Mouse (Mus musculus): ENCODE measurements around the gene Manf. TPM values are rescaled to one million over a fixed set of nuclear protein-coding genes. Genes with fewer than 3 reads are reported as not detected.

Gene Manf
- polyA plus RNA-seq, 1 experiment from 2014 or later: 308 TPM

DNA sequence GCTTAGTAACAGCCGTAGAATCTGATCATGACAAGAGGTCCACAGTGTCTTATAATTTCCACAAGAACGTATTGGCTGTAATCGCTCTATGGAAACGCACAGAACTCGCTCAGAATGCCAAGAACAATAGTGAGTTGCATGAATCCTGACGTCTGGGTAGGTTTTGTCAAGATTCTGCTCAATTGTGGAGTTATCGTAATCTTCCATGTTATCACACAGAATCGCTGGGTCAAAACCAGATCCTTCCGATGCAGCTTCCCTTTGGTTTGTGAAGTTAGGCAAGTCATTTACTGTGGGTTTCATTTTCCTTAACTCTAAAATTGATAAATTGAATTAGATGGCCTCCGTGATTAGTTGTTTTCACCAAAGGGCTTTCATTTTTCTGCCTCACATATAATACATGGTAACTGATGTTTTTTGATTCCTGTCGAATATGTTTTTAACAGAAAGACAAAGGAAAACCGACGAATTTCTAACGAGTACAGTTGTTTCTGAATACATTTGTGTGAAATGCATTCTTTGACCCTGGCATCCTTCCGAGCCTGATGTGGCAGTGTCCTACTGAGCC is 70.6 kb downstream of the Manf start:
- Histone ChIP-seq H3K9ac (peak overlapping the region; percentile 41), H3K27ac (peak overlapping the region; percentile 33; the same call in 1 of the 2 replicates), H3K4me2 (peak overlapping the region; percentile 61), H3K4me1 (peaks cover 8% of the 10 kb centered on the region), H3K27me3 (no peaks in the 10 kb centered on the region), H3K36me3 (peaks cover 2% of the 10 kb centered on the region; the same call in 1 of the 2 replicates), H3K4me3 (replicated peaks) (peak overlapping the region; percentile 99), H3K9me3 (replicated peaks) (no peaks in the 10 kb centered on the region)
- no peak for ATAC-seq (replicated peaks; ENCODE audit: low FRiP score)
- 50% methylated on average over 15 of the region's 15 CpGs for WGBS

DNA sequence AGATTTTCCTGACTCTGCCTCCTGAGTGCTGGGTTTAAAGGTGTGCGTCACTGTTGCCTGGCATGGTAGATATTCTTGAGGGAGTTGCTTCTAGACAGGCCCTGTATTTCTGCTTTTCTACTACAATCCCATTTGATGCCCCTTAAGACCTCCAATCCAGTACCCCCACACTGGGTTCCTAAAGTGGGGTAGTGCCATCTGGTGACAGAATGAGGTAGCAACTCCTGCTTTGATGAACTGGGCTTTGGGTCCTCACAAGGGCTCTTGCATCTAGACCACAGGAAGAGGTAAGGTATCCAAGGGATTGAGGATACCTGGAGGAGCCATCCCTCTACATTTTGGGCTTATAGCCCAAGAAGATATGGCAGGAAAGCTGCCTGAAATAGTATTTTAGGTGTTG is 72.6 kb downstream of the Manf start:
- Histone ChIP-seq H3K4me1 (peaks cover 8% of the 10 kb centered on the region), H3K27ac (no peak overlapping the region), H3K9me3 (replicated peaks) (no peaks in the 10 kb centered on the region), H3K27me3 (no peaks in the 10 kb centered on the region), H3K4me3 (replicated peaks) (no peak overlapping the region), H3K36me3 (peaks cover 1% of the 10 kb centered on the region; the same call in 1 of the 2 replicates), H3K4me2 (no peak overlapping the region), H3K9ac (no peak overlapping the region)
- no peak for ATAC-seq (replicated peaks; ENCODE audit: low FRiP score)
- WGBS: 91% methylated on average over 1 of the region's 1 CpGs

DNA sequence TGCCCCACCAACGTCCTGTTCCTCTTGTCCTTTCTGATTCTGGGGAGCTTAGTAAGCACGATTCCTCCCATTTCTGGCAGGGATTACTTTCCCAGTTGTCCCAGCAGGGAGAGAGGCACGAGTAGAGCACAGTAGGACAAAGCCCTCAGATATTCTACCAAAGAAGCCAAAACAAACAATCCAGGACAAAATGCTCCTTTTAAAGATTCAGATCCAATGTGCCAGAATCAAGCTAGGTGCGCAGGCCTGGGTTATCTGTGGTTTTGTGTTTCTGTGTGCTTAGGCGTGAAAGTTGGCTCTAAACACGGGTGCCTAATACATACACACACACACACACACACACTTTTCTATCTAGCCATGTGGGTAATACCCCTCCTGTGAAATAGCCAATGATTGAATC is 73.6 kb downstream of the Manf start:
- H3K9ac ChIP-seq: no peak overlapping the region
- WGBS: 72% methylated on average over 6 of the region's 6 CpGs
- H3K4me2 ChIP-seq: no peak overlapping the region
- H3K36me3 ChIP-seq: no peaks in the 10 kb centered on the region
- H3K27me3 ChIP-seq: no peaks in the 10 kb centered on the region
- no peaks in the 10 kb centered on the region for H3K9me3 ChIP-seq (replicated peaks)
- no peak for ATAC-seq (replicated peaks; ENCODE audit: low FRiP score)
- H3K4me1 ChIP-seq: peaks cover 8% of the 10 kb centered on the region
- no peak overlapping the region for H3K4me3 ChIP-seq (replicated peaks)
- H3K27ac ChIP-seq: no peak overlapping the region

DNA sequence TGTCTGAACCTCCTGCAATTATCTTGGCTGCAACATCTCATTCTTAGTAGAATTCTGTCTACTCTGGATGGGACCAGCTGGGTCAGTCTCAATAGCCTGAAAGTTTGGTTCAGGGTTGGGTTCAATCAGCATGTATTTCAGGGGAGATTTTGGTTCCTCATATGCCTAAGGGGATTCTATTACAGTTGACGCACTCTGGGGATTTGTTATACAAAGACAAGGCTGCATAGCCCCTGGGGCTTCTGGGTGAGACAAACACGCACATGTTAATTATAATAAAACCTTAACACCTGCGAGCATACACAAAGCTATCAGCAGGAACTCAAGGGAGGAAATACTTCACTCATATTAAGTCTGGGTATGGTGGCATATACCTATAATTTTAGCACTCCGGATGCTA is 85.3 kb downstream of the Manf start:
- no peak for ATAC-seq (replicated peaks; ENCODE audit: low FRiP score)
- Histone ChIP-seq H3K4me3 (replicated peaks) (no peak overlapping the region), H3K36me3 (no peaks in the 10 kb centered on the region), H3K27me3 (no peaks in the 10 kb centered on the region), H3K4me1 (no peaks in the 10 kb centered on the region), H3K27ac (no peak overlapping the region), H3K4me2 (no peak overlapping the region), H3K9ac (no peak overlapping the region), H3K9me3 (replicated peaks) (no peaks in the 10 kb centered on the region; the same call in 1 of the 2 replicates)
- 78% methylated on average over 4 of the region's 4 CpGs for WGBS

DNA sequence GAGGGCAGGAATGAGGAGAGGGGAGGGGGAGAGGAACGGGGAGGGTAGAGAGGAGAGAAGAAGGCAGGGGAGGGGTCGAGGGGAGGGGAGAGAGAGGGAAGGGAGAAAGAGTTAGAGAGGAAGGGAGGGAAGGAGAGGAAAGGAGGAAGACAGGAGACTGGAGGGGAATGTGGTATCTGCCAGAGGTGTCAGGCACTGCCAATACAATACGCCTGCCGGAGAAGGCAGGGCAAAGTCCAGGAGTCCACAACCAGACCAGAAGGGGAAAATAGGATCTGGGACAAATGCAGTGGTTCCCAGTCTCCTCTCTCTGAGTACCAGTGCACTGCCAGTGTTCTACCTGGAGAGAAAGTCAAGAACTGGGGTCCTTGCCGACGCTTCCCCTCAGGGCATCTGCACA is 100.9 kb downstream of the Manf start:
- no peaks in the 10 kb centered on the region; the same call in 1 of the 2 replicates for H3K27me3 ChIP-seq
- no peak overlapping the region for H3K9ac ChIP-seq
- H3K36me3 ChIP-seq: no peaks in the 10 kb centered on the region
- H3K4me3 ChIP-seq (replicated peaks): no peak overlapping the region
- 78% methylated on average over 6 of the region's 6 CpGs for WGBS
- no peak overlapping the region for H3K27ac ChIP-seq
- H3K4me1 ChIP-seq: peaks cover 16% of the 10 kb centered on the region
- no peak overlapping the region for H3K4me2 ChIP-seq
- no peak for ATAC-seq (replicated peaks; ENCODE audit: low FRiP score)
- no peaks in the 10 kb centered on the region for H3K9me3 ChIP-seq (replicated peaks)

DNA sequence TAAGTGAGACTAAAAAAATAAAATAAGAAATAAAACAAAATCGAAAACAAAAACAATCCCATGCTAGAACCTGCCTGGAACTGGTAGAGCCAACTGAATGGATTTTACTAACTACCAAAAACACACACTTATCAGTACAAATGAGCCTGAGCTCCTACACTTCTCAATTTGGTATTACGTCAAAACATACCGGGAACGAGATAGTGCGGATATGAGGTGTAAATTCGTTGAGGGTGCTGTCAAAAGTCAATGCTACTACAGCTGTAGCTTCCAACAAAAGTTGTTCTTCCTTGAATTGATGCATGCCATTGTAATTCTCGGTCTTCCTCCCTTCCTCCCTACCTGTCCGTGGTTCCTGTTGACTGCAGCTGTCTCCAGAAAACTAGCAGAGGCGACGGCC is 102.4 kb downstream of the Manf start:
- peak overlapping the region; percentile 93 for H3K27ac ChIP-seq
- 14% methylated on average over 10 of the region's 10 CpGs for WGBS
- H3K9ac ChIP-seq: peak overlapping the region; percentile 99
- no peak; the same call in 1 of the 2 replicates for ATAC-seq (replicated peaks; ENCODE audit: low FRiP score)
- H3K4me3 ChIP-seq (replicated peaks): peak overlapping the region; percentile 89
- peak overlapping the region; percentile 71 for H3K4me2 ChIP-seq
- H3K27me3 ChIP-seq: no peaks in the 10 kb centered on the region; the same call in 1 of the 2 replicates
- H3K36me3 ChIP-seq: no peaks in the 10 kb centered on the region
- peaks cover 17% of the 10 kb centered on the region for H3K4me1 ChIP-seq
- H3K9me3 ChIP-seq (replicated peaks): no peaks in the 10 kb centered on the region

DNA sequence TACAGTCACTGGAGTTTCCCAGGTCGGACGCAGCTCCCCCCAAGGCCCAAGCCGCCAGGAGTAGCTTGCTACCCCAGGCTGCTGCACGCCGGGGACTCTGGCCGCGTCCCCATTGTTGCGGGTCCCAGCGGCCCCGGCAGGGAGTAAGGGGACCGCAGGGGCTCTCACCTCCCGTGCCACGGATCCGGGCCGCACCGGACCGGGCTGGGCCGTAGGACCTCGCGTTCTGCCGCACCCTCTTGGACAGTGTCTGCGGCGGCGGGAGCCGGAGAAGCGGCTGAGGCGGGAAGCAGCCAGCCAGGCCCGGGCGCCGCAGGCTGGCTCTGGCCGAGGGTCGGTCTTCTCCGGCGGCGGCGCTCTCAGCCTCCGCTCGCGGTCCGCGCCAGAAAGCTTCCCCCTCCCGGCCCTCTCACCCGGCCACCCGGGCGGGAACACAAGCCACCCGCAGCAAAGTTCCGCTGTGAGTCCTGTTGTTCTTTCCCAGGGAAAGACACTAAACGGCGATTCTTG is 102.9 kb downstream of the Manf start, which contains the start of gene Rad54l2:
Gene Rad54l2, minus strand, starts transcription at position 383 of the 510 bp plus-strand sequence.
- WGBS: under 1% methylated on average over 49 of the region's 49 CpGs
- peak within 1 kb of the TSS; percentile 93 for H3K27ac ChIP-seq
- peak; percentile 93 for ATAC-seq (replicated peaks; ENCODE audit: low FRiP score)

More for the DNA sequence above, 102.9 kb downstream of the Manf start, which contains the start of gene Rad54l2:
- no peaks in the 10 kb centered on the region; the same call in 1 of the 2 replicates for H3K27me3 ChIP-seq
- H3K4me1 ChIP-seq: peaks cover 17% of the 10 kb centered on the region
- no peaks in the 10 kb centered on the region for H3K9me3 ChIP-seq (replicated peaks)
- H3K4me3 ChIP-seq (replicated peaks): peak within 1 kb of the TSS; percentile 89
- peak within 1 kb of the TSS; percentile 99 for H3K9ac ChIP-seq
- H3K36me3 ChIP-seq: no peaks in the 10 kb centered on the region
- peak within 1 kb of the TSS; percentile 71 for H3K4me2 ChIP-seq

Other genes starting within 250 kb of the Manf start
- gene Grm2, start 235.9 kb downstream of the Manf start, polyA plus RNA-seq (2015; fragmentation: Nextera tagmentation; extraction: Ambion mirVana): not detected in 2 replicates
- 65.6 and 67.4 TPM in 2 replicates for gene Tex264, start 206.1 kb downstream of the Manf start, polyA plus RNA-seq (2015; fragmentation: Nextera tagmentation; extraction: Ambion mirVana)
- gene Rad54l2, start 102.8 kb downstream of the Manf start, polyA plus RNA-seq (2015; fragmentation: Nextera tagmentation; extraction: Ambion mirVana): 7.7 and 8.8 TPM in 2 replicates
- gene Dcaf1, start 70.1 kb downstream of the Manf start, polyA plus RNA-seq (2015; fragmentation: Nextera tagmentation; extraction: Ambion mirVana): 26.8 and 27.6 TPM in 2 replicates
- gene Rbm15b, start 4.6 kb downstream of the Manf start, polyA plus RNA-seq (2015; fragmentation: Nextera tagmentation; extraction: Ambion mirVana): 9.6 and 11.8 TPM in 2 replicates